Mouse (Mus musculus): Measurements from ENCODE around the gene Hlcs. TPM values are rescaled to one million over a fixed set of nuclear protein-coding genes. Genes with fewer than 3 reads are reported as not detected.

Gene Hlcs
- polyA plus RNA-seq, 1 experiment from 2014 or later = 7.0 TPM

DNA sequence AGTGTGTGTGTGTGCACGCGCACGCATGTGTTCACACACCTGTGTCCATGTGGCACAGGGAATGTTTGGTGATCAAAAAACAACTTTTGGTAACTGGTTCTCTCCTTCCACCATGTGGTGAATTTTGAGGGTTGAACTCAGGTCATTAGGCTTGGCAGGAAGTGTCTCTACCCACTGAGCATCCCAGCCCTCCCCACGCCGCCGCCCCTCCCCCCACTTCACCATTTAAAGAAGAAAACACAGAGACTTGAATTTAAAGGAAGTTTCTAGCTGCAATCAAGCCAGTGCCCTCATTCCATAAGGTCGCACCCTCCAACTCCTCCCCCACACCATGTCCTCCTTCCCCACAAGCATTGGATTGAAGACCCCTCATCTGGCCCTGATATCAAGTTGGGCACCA lies 74.2 kb downstream of the Hlcs start:
- Histone ChIP-seq H3K4me2 (replicated peaks; ENCODE audit: low read depth) (no peak overlapping the region), H3K9ac (ENCODE audit: low read length) (no peak overlapping the region), H3K9me3 (ENCODE audit: control insufficient read depth, low read length) (no peaks in the 10 kb centered on the region), H3K4me1 (replicated peaks; ENCODE audit: control insufficient read depth, insufficient read depth) (no peaks in the 10 kb centered on the region), H3K27ac (replicated peaks) (no peak overlapping the region), H3K36me3 (ENCODE audit: control insufficient read depth, insufficient read depth, low read length) (no peaks in the 10 kb centered on the region), H3K27me3 (ENCODE audit: control insufficient read depth, insufficient read depth, low read length) (no peaks in the 10 kb centered on the region), H3K4me3 (ENCODE audit: low read depth, low read length) (no peak overlapping the region)
- ATAC-seq (ENCODE audit: low FRiP score, low TSS enrichment) (no peak), DNase-seq (ENCODE audit: low spot score) (no peak)
- 94% methylated on average over 7 of the region's 7 CpGs for WGBS
- TF ChIP-seq CTCF (IDR thresholded peaks at IDR 0.05; ENCODE audit: low read depth) (no peak), EP300 (optimal IDR thresholded peaks at IDR 0.05) (no peak)

DNA sequence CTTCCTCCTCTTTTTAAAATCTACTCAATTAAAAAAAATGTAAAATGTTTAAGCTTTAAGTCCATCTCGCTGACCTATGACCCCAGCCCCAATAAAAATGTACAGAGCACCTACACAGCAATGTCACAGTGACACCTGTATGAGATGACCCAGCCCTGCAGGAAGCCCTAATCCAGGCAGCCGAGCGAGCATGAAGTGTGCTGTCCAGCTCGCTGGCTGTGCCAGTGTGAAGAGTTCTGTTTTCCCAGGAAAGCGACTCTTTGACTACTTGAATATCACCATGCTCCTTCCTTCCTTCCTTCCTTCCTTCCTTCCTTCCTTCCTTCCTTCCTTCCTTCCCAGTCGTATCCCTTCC lies 76.3 kb downstream of the Hlcs start:
- 62% methylated on average over 6 of the region's 6 CpGs for WGBS
- no peak overlapping the region for H3K4me3 ChIP-seq (ENCODE audit: low read depth, low read length)
- no peaks in the 10 kb centered on the region for H3K36me3 ChIP-seq (ENCODE audit: control insufficient read depth, insufficient read depth, low read length)
- H3K4me2 ChIP-seq (replicated peaks; ENCODE audit: low read depth) = no peak overlapping the region
- no peak overlapping the region for H3K9ac ChIP-seq (ENCODE audit: low read length)
- H3K9me3 ChIP-seq (ENCODE audit: control insufficient read depth, low read length) = no peaks in the 10 kb centered on the region
- no peaks in the 10 kb centered on the region for H3K4me1 ChIP-seq (replicated peaks; ENCODE audit: control insufficient read depth, insufficient read depth)
- no peaks in the 10 kb centered on the region for H3K27me3 ChIP-seq (ENCODE audit: control insufficient read depth, insufficient read depth, low read length)
- TF ChIP-seq CTCF (IDR thresholded peaks at IDR 0.05; ENCODE audit: low read depth) (no peak), EP300 (optimal IDR thresholded peaks at IDR 0.05) (no peak)
- H3K27ac ChIP-seq (replicated peaks) = no peak overlapping the region
- no peak for ATAC-seq (ENCODE audit: low FRiP score, low TSS enrichment)
- no peak for DNase-seq (ENCODE audit: low spot score)

- TF ChIP-seq EP300 (optimal IDR thresholded peaks at IDR 0.05) (no peak), CTCF (IDR thresholded peaks at IDR 0.05; ENCODE audit: low read depth) (no peak)
- no peak for DNase-seq (ENCODE audit: low spot score)
- no peaks in the 10 kb centered on the region for H3K36me3 ChIP-seq (ENCODE audit: control insufficient read depth, insufficient read depth, low read length)
These were observed 76.9 kb downstream of the Hlcs start for GRCm38 (mm10) chr16:94236226-94237129.

GRCm38 (mm10) chr16:94235718-94236117 lies 77.7 kb downstream of the Hlcs start:
- 72% methylated on average over 6 of the region's 6 CpGs for WGBS
- Histone ChIP-seq H3K27me3 (ENCODE audit: control insufficient read depth, insufficient read depth, low read length) (no peaks in the 10 kb centered on the region), H3K9ac (ENCODE audit: low read length) (no peak overlapping the region), H3K9me3 (ENCODE audit: control insufficient read depth, low read length) (no peaks in the 10 kb centered on the region), H3K36me3 (ENCODE audit: control insufficient read depth, insufficient read depth, low read length) (no peaks in the 10 kb centered on the region), H3K4me3 (ENCODE audit: low read depth, low read length) (no peak overlapping the region), H3K4me1 (replicated peaks; ENCODE audit: control insufficient read depth, insufficient read depth) (no peaks in the 10 kb centered on the region), H3K27ac (replicated peaks) (no peak overlapping the region), H3K4me2 (replicated peaks; ENCODE audit: low read depth) (no peak overlapping the region)
- TF ChIP-seq EP300 (optimal IDR thresholded peaks at IDR 0.05) (no peak), CTCF (IDR thresholded peaks at IDR 0.05; ENCODE audit: low read depth) (no peak)
- DNase-seq (ENCODE audit: low spot score) (no peak), ATAC-seq (ENCODE audit: low FRiP score, low TSS enrichment) (no peak)

More at GRCm38 (mm10) chr16:94236226-94237129, 76.9 kb downstream of the Hlcs start:
- no peaks in the 10 kb centered on the region for H3K27me3 ChIP-seq (ENCODE audit: control insufficient read depth, insufficient read depth, low read length)
- no peaks in the 10 kb centered on the region for H3K4me1 ChIP-seq (replicated peaks; ENCODE audit: control insufficient read depth, insufficient read depth)
- no peak overlapping the region for H3K4me2 ChIP-seq (replicated peaks; ENCODE audit: low read depth)
- 44% methylated on average over 16 of the region's 16 CpGs for WGBS
- no peak overlapping the region for H3K4me3 ChIP-seq (ENCODE audit: low read depth, low read length)
- no peak for ATAC-seq (ENCODE audit: low FRiP score, low TSS enrichment)
- no peak overlapping the region for H3K27ac ChIP-seq (replicated peaks)
- no peaks in the 10 kb centered on the region for H3K9me3 ChIP-seq (ENCODE audit: control insufficient read depth, low read length)
- no peak overlapping the region for H3K9ac ChIP-seq (ENCODE audit: low read length)

DNA sequence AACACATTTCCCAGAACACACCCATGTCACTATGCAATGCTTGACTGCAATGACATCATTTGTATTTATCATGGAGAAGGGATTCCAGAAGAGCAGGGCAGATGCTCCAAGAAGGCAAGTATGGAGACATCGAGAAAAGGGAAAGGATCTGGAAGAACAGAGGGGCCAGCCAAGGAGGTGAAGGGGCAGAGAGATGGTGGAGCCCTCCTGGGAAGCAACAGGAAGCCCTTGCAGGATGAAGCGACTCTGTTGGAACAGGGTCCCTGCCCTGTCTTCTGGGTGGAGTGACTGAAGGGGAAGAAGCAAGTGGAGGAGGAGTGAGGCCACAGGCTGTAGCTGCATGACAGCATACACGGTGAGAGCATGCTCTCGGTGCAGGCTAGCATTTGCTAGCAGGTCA lies 79.2 kb downstream of the Hlcs start:
- TF ChIP-seq CTCF (IDR thresholded peaks at IDR 0.05; ENCODE audit: low read depth) (no peak), EP300 (optimal IDR thresholded peaks at IDR 0.05) (no peak)
- Histone ChIP-seq H3K27ac (replicated peaks) (no peak overlapping the region), H3K9ac (ENCODE audit: low read length) (no peak overlapping the region), H3K4me1 (replicated peaks; ENCODE audit: control insufficient read depth, insufficient read depth) (no peaks in the 10 kb centered on the region), H3K36me3 (ENCODE audit: control insufficient read depth, insufficient read depth, low read length) (no peaks in the 10 kb centered on the region), H3K9me3 (ENCODE audit: control insufficient read depth, low read length) (no peaks in the 10 kb centered on the region), H3K27me3 (ENCODE audit: control insufficient read depth, insufficient read depth, low read length) (no peaks in the 10 kb centered on the region), H3K4me3 (ENCODE audit: low read depth, low read length) (no peak overlapping the region), H3K4me2 (replicated peaks; ENCODE audit: low read depth) (no peak overlapping the region)
- no peak for ATAC-seq (ENCODE audit: low FRiP score, low TSS enrichment)
- 54% methylated on average over 4 of the region's 4 CpGs for WGBS
- DNase-seq (ENCODE audit: low spot score) = no peak

- Histone ChIP-seq H3K27me3 (ENCODE audit: control insufficient read depth, insufficient read depth, low read length) (no peaks in the 10 kb centered on the region), H3K9ac (ENCODE audit: low read length) (no peak overlapping the region), H3K4me3 (ENCODE audit: low read depth, low read length) (no peak overlapping the region), H3K27ac (replicated peaks) (no peak overlapping the region), H3K4me2 (replicated peaks; ENCODE audit: low read depth) (no peak overlapping the region), H3K9me3 (ENCODE audit: control insufficient read depth, low read length) (no peaks in the 10 kb centered on the region), H3K36me3 (ENCODE audit: control insufficient read depth, insufficient read depth, low read length) (no peaks in the 10 kb centered on the region), H3K4me1 (replicated peaks; ENCODE audit: control insufficient read depth, insufficient read depth) (no peaks in the 10 kb centered on the region)
- TF ChIP-seq CTCF (IDR thresholded peaks at IDR 0.05; ENCODE audit: low read depth) (no peak), EP300 (optimal IDR thresholded peaks at IDR 0.05) (no peak)
- DNase-seq (ENCODE audit: low spot score) (no peak), ATAC-seq (ENCODE audit: low FRiP score, low TSS enrichment) (no peak)
- WGBS = 88% methylated on average over 12 of the region's 12 CpGs
These were observed 82.3 kb downstream of the Hlcs start for GRCm38 (mm10) chr16:94230909-94231575.
